Mouse (Mus musculus) ES-Bruce4 (cell line): ENCODE results near the gene Myh7. TPM values are rescaled to one million over a fixed set of nuclear protein-coding genes. Genes with fewer than 3 reads are reported as not detected.

ENCODE experiments used
- H3K27ac ChIP-seq: 2 replicates; pipeline ENCODE4 v1.5.1; 2012; ENCODE audit warnings: low read length, inconsistent platforms; ENCODE audit not compliant: insufficient read depth
- H3K27me3 ChIP-seq: 2 replicates; pipeline ENCODE4 v1.6.1; 2012; ENCODE audit warnings: mild to moderate bottlenecking, low read length, inconsistent platforms; ENCODE audit not compliant: control insufficient read depth, poor library complexity, insufficient read depth, severe bottlenecking
- H3K36me3 ChIP-seq: 2 replicates; pipeline ENCODE4 v1.6.1; 2012; ENCODE audit warnings: inconsistent platforms, mild to moderate bottlenecking, low read length, moderate library complexity; ENCODE audit not compliant: control insufficient read depth, poor library complexity, insufficient read depth, severe bottlenecking
- H3K4me1 ChIP-seq: one replicate; pipeline ENCODE4 v1.8.1; 2011; ENCODE audit warnings: low read length; ENCODE audit not compliant: control insufficient read depth, insufficient read depth
- H3K4me3 ChIP-seq: 2 replicates; pipeline ENCODE4 v1.5.1; 2011; ENCODE audit warnings: low read depth, mild to moderate bottlenecking, low read length
- H3K9ac ChIP-seq: 2 replicates; pipeline ENCODE4 v1.6.1; 2012; ENCODE audit warnings: low read depth, mild to moderate bottlenecking, inconsistent platforms; ENCODE audit not compliant: poor library complexity, severe bottlenecking
- H3K9me3 ChIP-seq: replicated peaks from 2 replicates; pipeline ENCODE4 v1.6.1; 2012; ENCODE audit warnings: mild to moderate bottlenecking, low read length, inconsistent platforms; ENCODE audit not compliant: control insufficient read depth, poor library complexity, insufficient read depth, severe bottlenecking
- CTCF ChIP-seq: IDR thresholded peaks from one replicate; pipeline ENCODE4 v1.8.1; 2011; ENCODE audit warnings: low read depth, low read length
- EP300 ChIP-seq: IDR thresholded peaks from 2 replicates; pipeline ENCODE4 v1.6.1; 2011; ENCODE audit warnings: low read depth, low read length; ENCODE audit not compliant: insufficient read depth
- POLR2A ChIP-seq: IDR thresholded peaks from one replicate; pipeline ENCODE4 v1.8.1; 2011; ENCODE audit warnings: low read length; ENCODE audit not compliant: insufficient read depth
- polyA plus RNA-seq: library from polyadenylated mRNA; stranded (reverse); fragments of >200 nt; gene quantifications from 2 replicates; pipeline ENCODE4 v1.2.4, GENCODE M21; 2011; ENCODE audit warnings: low read depth; ENCODE audit not compliant: missing spikeins, insufficient read depth, insufficient read length

Myh7 gene
- polyA plus RNA-seq, 1 experiment, result 3.1 TPM

DNA sequence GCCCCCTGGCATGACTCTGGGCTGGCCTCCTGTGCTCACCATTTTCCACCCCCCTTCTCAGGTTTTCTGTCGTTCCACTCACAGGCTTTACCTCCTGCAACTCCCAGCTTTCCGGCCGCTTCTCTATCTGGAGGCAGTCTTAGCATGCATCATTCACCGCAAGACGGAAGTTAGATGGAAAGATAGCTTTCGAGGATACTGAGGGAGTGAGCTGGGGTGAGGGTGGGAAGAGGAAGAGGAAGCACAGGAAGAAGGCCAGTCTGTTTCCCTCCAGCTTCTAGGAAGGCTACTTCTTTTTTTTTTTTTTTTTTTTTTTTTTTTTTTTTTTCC is 57.6 kb downstream of the Myh7 start:
- Histone ChIP-seq H3K36me3 (no peaks in the 10 kb centered on the region), H3K9ac (no peak overlapping the region), H3K27me3 (no peaks in the 10 kb centered on the region), H3K4me1 (peaks cover 6% of the 10 kb centered on the region), H3K27ac (no peak overlapping the region), H3K4me3 (no peak overlapping the region), H3K9me3 (no peaks in the 10 kb centered on the region)
- TF ChIP-seq POLR2A, result no peak
- TF ChIP-seq EP300, result no peak
- no peak for TF ChIP-seq CTCF

DNA sequence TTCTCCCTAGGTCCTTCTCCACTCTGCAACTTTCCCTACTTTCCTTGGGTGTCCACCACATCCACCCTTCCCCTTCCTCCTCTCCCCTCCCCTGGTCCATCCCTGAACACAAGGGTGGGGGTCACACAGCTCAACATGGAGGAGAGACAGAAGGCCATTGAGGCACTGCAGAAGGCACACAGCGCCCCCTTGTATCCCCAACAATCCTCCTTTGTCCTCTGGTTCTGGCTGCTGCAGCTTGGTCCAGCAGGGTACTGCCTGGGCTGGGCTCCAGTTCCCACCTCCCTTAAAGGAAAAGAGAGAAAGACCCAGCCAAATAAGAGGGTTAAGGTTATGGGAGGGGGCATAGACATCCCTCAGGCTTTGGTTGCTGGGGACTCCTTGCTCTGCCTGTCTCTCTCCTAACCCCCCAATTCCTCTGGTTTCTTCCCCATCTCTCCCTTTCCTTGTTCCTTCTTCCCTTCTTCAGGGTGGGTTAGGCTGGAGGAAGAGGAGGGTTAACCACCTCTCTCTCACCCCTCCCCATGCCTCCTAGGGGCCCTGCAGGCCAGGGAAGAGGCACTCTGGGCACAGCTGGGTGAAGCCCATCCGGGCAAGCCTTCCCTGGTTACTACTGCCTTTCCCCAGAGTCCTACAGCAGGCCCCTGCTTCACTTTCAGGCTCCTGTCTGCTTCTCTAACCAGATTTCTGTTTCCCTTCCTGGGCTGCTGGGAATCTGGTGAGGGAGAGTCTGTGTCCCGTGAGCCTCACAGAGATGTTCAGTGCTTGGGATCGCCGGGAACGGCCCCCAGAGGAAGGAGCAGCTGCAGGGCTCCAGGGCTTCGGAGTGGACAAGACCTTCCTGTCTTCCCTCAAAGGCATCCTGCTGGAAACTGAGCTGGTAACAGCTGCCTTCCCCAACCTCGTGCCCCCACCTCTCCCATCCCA is 58.3 kb downstream of the Myh7 start, which contains the start of gene Cmtm5:
Gene Cmtm5 (plus strand): TSS at position 358 of the 927 bp plus-strand sequence.
- no peaks in the 10 kb centered on the region for H3K9me3 ChIP-seq
- H3K27me3 ChIP-seq, result no peaks in the 10 kb centered on the region
- peaks cover 6% of the 10 kb centered on the region for H3K4me1 ChIP-seq
- peak within 1 kb of the TSS; percentile 42 for H3K4me3 ChIP-seq
- no peak within 1 kb of the TSS for H3K27ac ChIP-seq
- no peaks in the 10 kb centered on the region for H3K36me3 ChIP-seq
- no peak for TF ChIP-seq POLR2A
- TF ChIP-seq EP300, result no peak
- TF ChIP-seq CTCF, result peak; percentile 63
- H3K9ac ChIP-seq, result peak within 1 kb of the TSS; percentile 32

DNA sequence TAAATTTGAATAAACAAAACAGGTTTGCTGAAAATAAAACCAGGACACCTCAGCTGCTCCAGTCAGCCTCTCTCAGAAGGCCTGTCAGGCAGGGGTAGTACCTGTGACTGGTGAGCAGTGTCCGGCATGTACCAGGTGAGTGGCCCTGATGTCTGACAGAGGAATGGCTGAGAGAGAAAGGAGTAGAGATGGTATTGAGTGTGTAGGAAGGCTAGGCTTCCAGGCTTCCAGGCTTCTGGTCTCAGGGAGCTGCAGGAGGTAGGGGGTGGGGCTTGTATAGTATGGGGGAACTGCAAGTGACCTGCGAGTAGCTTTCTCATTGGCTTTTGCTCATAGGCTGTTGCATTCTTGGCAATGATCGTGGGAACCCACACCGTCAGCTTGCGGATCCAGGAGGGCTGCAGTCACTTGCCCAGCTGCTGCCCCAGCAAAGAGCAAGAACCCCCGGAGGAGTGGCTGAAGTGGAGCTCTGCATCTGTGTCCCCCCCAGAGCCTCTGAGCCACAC is 61.7 kb downstream of the Myh7 start, which contains the start of gene Il25:
Gene Il25 (plus strand): TSS at position 51 of the 506 bp plus-strand sequence.
- H3K36me3 ChIP-seq, result no peaks in the 10 kb centered on the region
- H3K9ac ChIP-seq, result no peak within 1 kb of the TSS
- H3K27me3 ChIP-seq, result no peaks in the 10 kb centered on the region

GRCm38 (mm10) chr14:54930431-54930830 is 64.0 kb downstream of the Myh7 start:
- Histone ChIP-seq H3K9ac (peak overlapping the region; percentile 64), H3K27me3 (no peaks in the 10 kb centered on the region), H3K4me3 (no peak overlapping the region), H3K36me3 (no peaks in the 10 kb centered on the region), H3K9me3 (no peaks in the 10 kb centered on the region), H3K27ac (peak overlapping the region; percentile 80), H3K4me1 (peaks cover 14% of the 10 kb centered on the region)
- peak; percentile 75 for TF ChIP-seq EP300
- no peak for TF ChIP-seq POLR2A

More for the DNA sequence above, 61.7 kb downstream of the Myh7 start, which contains the start of gene Il25:
- peaks cover 11% of the 10 kb centered on the region for H3K4me1 ChIP-seq
- H3K9me3 ChIP-seq, result no peaks in the 10 kb centered on the region
- H3K27ac ChIP-seq, result no peak within 1 kb of the TSS
- H3K4me3 ChIP-seq, result no peak within 1 kb of the TSS
- TF ChIP-seq CTCF, result no peak
- no peak for TF ChIP-seq EP300
- no peak for TF ChIP-seq POLR2A

DNA sequence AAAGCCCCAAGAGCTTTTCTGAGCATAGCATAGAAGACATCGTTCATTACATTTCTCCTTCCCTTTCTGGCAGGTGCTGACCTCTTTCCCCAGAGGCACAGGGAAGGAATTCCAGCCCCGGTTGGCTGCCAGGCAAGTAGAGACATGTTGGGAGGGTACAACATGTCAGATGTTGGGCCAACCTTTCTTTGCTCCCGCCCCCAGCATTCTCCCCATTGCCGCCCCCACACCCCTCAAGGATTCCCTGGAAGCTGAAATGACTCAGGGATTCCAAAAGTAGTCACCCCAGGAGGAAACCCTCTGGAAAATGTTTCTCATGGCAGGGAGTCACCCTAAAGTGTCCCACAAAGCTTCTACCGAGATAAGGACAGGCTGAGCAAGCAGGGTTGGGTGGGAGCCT is 64.6 kb downstream of the Myh7 start:
- Histone ChIP-seq H3K27me3 (no peaks in the 10 kb centered on the region), H3K4me1 (peaks cover 14% of the 10 kb centered on the region), H3K9ac (peak overlapping the region; percentile 64), H3K27ac (peak overlapping the region; percentile 80), H3K9me3 (no peaks in the 10 kb centered on the region), H3K36me3 (no peaks in the 10 kb centered on the region), H3K4me3 (no peak overlapping the region)
- TF ChIP-seq CTCF (no peak), EP300 (peak; percentile 87), POLR2A (no peak)

DNA sequence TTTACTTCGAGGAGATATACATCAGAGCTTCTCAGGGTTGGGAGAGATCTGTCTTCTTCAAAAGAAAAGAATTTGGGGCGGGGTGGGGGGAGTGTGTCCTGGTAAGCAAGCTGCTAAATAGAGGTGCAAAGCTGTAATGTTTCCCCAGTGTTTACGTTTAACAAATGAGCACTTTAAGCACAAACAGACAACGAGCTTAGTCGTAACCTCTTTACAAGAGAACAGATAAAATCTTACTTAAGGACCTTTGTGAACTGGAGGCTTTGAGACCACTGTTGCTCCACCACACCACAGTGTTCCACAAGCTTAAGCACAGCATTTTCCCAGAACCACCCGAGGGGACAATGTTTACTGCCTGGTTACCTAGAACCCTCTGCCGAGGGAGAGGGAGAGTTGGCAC is 67.1 kb downstream of the Myh7 start:
- Histone ChIP-seq H3K4me3 (peak overlapping the region; percentile 69), H3K9ac (peak overlapping the region; percentile 89), H3K27ac (peak overlapping the region; percentile 77), H3K9me3 (no peaks in the 10 kb centered on the region), H3K36me3 (no peaks in the 10 kb centered on the region), H3K4me1 (peaks cover 12% of the 10 kb centered on the region), H3K27me3 (no peaks in the 10 kb centered on the region)
- TF ChIP-seq EP300 (no peak), POLR2A (no peak), CTCF (no peak)
